Mouse (Mus musculus): ENCODE measurements around the gene Atp4a.

Gene Atp4a

GRCm38 (mm10) chr7:30711942-30712341 lies at the start of gene Atp4a:
Gene Atp4a (plus strand): TSS chr7:30712209.
- no peak for DNase-seq

- peak; percentile 94 for DNase-seq
These were observed 47.3 kb upstream of the Atp4a start, which contains the start of gene Haus5 for GRCm38 (mm10) chr7:30664529-30665200. Gene Haus5 (minus strand): TSS chr7:30664994.

- peak; percentile 28 for DNase-seq
These were observed 46.7 kb upstream of the Atp4a start for GRCm38 (mm10) chr7:30665321-30665720.

- no peak for DNase-seq
These were observed 42.8 kb upstream of the Atp4a start for GRCm38 (mm10) chr7:30669229-30669628.

- DNase-seq: no peak
These were observed 40.5 kb upstream of the Atp4a start, which contains the start of gene Pmis2 for GRCm38 (mm10) chr7:30671480-30671879. Gene Pmis2 (minus strand): TSS chr7:30671605.

GRCm38 (mm10) chr7:30678263-30678975 lies 33.6 kb upstream of the Atp4a start:
- DNase-seq: no peak

GRCm38 (mm10) chr7:30681897-30682296 lies 30.1 kb upstream of the Atp4a start:
- DNase-seq: no peak

- no peak for DNase-seq
These were observed 28.6 kb upstream of the Atp4a start for GRCm38 (mm10) chr7:30683425-30683824.

GRCm38 (mm10) chr7:30688325-30688724 lies 23.7 kb upstream of the Atp4a start:
- DNase-seq: no peak

GRCm38 (mm10) chr7:30698101-30698500 lies 13.9 kb upstream of the Atp4a start:
- no peak for DNase-seq

GRCm38 (mm10) chr7:30698589-30698988 lies 13.4 kb upstream of the Atp4a start, which contains the start of gene 2200002J24Rik:
Gene 2200002J24Rik (plus strand): TSS chr7:30698926.
- DNase-seq: peak; percentile 27

GRCm38 (mm10) chr7:30706214-30706882 lies 5.7 kb upstream of the Atp4a start:
- no peak for DNase-seq

- DNase-seq: no peak
These were observed 4.6 kb upstream of the Atp4a start for GRCm38 (mm10) chr7:30707441-30707840.

- peak; percentile 82 for DNase-seq
These were observed 5.2 kb downstream of the Atp4a start for GRCm38 (mm10) chr7:30717006-30717715.

- DNase-seq: no peak
These were observed 5.7 kb downstream of the Atp4a start for GRCm38 (mm10) chr7:30717716-30718046.

GRCm38 (mm10) chr7:30719669-30720068 lies 7.7 kb downstream of the Atp4a start:
- DNase-seq: no peak

GRCm38 (mm10) chr7:30721286-30721685 lies 9.3 kb downstream of the Atp4a start:
- no peak for DNase-seq

- no peak for DNase-seq
These were observed 11.4 kb downstream of the Atp4a start for GRCm38 (mm10) chr7:30723274-30723953.

- DNase-seq: no peak
These were observed 16.2 kb downstream of the Atp4a start for GRCm38 (mm10) chr7:30728214-30728613.

- no peak for DNase-seq
These were observed 16.9 kb downstream of the Atp4a start for GRCm38 (mm10) chr7:30728739-30729395.

- DNase-seq: peak; percentile 98
These were observed 17.5 kb downstream of the Atp4a start, which contains the start of gene Tmem147 for GRCm38 (mm10) chr7:30729396-30730063. Gene Tmem147 (minus strand): TSS chr7:30729540.
